Mouse (Mus musculus) G1E-ER4 (cell line): ENCODE measurements around the gene Rad51c. TPM values are rescaled to one million over a fixed set of nuclear protein-coding genes. Genes with fewer than 3 reads are reported as not detected.

Experiments
- GATA1 ChIP-seq: IDR thresholded peaks from one replicate; pipeline ENCODE4 v1.8.0; 2012; ENCODE audit warnings: low read length, inconsistent platforms
- polyA plus RNA-seq: library from polyadenylated mRNA; stranded (reverse); fragments of >175 nt; gene quantifications from 2 replicates; pipeline ENCODE4 v1.2.3, GENCODE M21; 2012

Gene Rad51c
- polyA plus RNA-seq, 1 experiment, result 1.1 TPM

- no peak for TF ChIP-seq GATA1
These were observed 23.4 kb upstream of the Rad51c start for GRCm38 (mm10) chr11:87428051-87428673.

- TF ChIP-seq GATA1, result no peak
These were observed 22.7 kb upstream of the Rad51c start for GRCm38 (mm10) chr11:87427273-87428050.

- no peak for TF ChIP-seq GATA1
These were observed 21.3 kb upstream of the Rad51c start for GRCm38 (mm10) chr11:87426121-87426449.

GRCm38 (mm10) chr11:87423551-87424325 lies 19.0 kb upstream of the Rad51c start:
- no peak for TF ChIP-seq GATA1

GRCm38 (mm10) chr11:87422511-87423340 lies 18.0 kb upstream of the Rad51c start:
- TF ChIP-seq GATA1, result no peak

- no peak for TF ChIP-seq GATA1
These were observed 17.0 kb upstream of the Rad51c start for GRCm38 (mm10) chr11:87421760-87422201.

GRCm38 (mm10) chr11:87420861-87421260 lies 16.1 kb upstream of the Rad51c start:
- TF ChIP-seq GATA1, result no peak

- TF ChIP-seq GATA1, result no peak
These were observed 11.4 kb upstream of the Rad51c start for GRCm38 (mm10) chr11:87416120-87416519.

GRCm38 (mm10) chr11:87404111-87404853 lies 472 bp downstream of the Rad51c start:
- TF ChIP-seq GATA1, result no peak

- TF ChIP-seq GATA1, result no peak
These were observed 6.4 kb downstream of the Rad51c start for GRCm38 (mm10) chr11:87398402-87398801.

- no peak for TF ChIP-seq GATA1
These were observed 10.9 kb downstream of the Rad51c start for GRCm38 (mm10) chr11:87393855-87394254.

- no peak for TF ChIP-seq GATA1
These were observed 19.1 kb downstream of the Rad51c start for GRCm38 (mm10) chr11:87385676-87386075.

- no peak for TF ChIP-seq GATA1
These were observed 20.2 kb downstream of the Rad51c start for GRCm38 (mm10) chr11:87384551-87384950.

GRCm38 (mm10) chr11:87367865-87368580 lies 36.7 kb downstream of the Rad51c start:
- peak; percentile 78 for TF ChIP-seq GATA1
